Mouse (Mus musculus) heart, embryonic 15.5 days (tissue): ENCODE measurements around the gene Pde5a. TPM values are rescaled to one million over a fixed set of nuclear protein-coding genes. Genes with fewer than 3 reads are reported as not detected.

Source experiments
- ATAC-seq: fragments of 200-750 bp; cut with Nextera tagmentation; replicated peaks from 2 replicates; pipeline ENCODE4 v1.8.0; 2017; ENCODE audit warnings: low read depth, moderate TSS enrichment; ENCODE audit not compliant: insufficient number of reproducible peaks, insufficient read depth, low FRiP score
- H3K27ac ChIP-seq: fragments of 300-500 bp; sonication (generic); 2 replicates; pipeline ENCODE4 v1.5.1; 2015; ENCODE audit warnings: mild to moderate bottlenecking, inconsistent platforms
- H3K27me3 ChIP-seq: fragments of 300-500 bp; sonication (generic); 2 replicates; pipeline ENCODE4 v1.6.1; 2015; ENCODE audit warnings: inconsistent platforms
- H3K36me3 ChIP-seq: fragments of 300-500 bp; sonication (generic); 2 replicates; pipeline ENCODE4 v1.6.1; 2015; ENCODE audit warnings: mild to moderate bottlenecking, inconsistent platforms
- H3K4me1 ChIP-seq: fragments of 300-500 bp; sonication (generic); replicated peaks from 2 replicates; pipeline ENCODE4 v1.6.1; 2015; ENCODE audit warnings: inconsistent platforms
- H3K4me2 ChIP-seq: fragments of 300-500 bp; sonication (generic); 2 replicates; pipeline ENCODE4 v1.6.1; 2015; ENCODE audit warnings: inconsistent platforms, mild to moderate bottlenecking, moderate library complexity
- H3K4me3 ChIP-seq: fragments of 300-500 bp; sonication (generic); 2 replicates; pipeline ENCODE4 v1.5.1; 2015; ENCODE audit warnings: mild to moderate bottlenecking, inconsistent platforms
- H3K9ac ChIP-seq: fragments of 300-500 bp; sonication (generic); 2 replicates; pipeline ENCODE4 v1.6.1; 2015; ENCODE audit warnings: mild to moderate bottlenecking, inconsistent platforms
- H3K9me3 ChIP-seq: fragments of 300-500 bp; sonication (generic); replicated peaks from 2 replicates; pipeline ENCODE4 v1.6.1; 2016; ENCODE audit warnings: inconsistent platforms
- WGBS: fragments of 180-500 bp; shearing (Covaris S2); methylation state at CpG from one replicate; pipeline ENCODE4 v1.1.7; 2015; ENCODE audit warnings: mixed read lengths; 5-methylcytosine and 5-hydroxymethylcytosine counted together
- polyA plus RNA-seq: library from polyadenylated mRNA; unstranded; fragments of >200 nt; fragmentation: Nextera tagmentation; extraction: Ambion mirVana; gene quantifications from 2 replicates; pipeline ENCODE4 v1.2.1, GENCODE M21; 2015

Gene Pde5a
- polyA plus RNA-seq, 1 experiment from 2014 or later, result 2.6 TPM

DNA sequence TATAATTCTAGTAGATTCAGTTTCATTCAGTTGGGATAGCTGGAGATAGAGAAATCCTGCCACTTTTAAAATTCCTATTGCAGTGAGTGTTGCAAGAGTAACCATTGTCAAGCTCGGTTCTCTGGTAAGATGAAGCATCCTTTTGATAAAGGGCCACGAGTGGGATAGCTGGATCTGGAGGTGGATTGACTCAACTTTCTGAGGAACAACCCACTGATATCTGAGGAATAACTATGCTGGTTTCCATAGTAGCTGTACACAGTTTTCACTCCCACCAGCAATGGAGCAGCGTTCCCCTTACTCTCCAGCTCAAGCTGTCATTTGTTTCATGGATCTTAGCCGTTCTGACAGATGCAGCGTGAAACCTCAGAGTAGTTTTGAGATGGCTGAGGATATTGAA, 82.2 kb downstream of the Pde5a start:
- 77% methylated on average over 5 of the region's 5 CpGs for WGBS
- no peak for ATAC-seq
- no peak overlapping the region for H3K27ac ChIP-seq
- H3K36me3 ChIP-seq, result no peaks in the 10 kb centered on the region
- no peaks in the 10 kb centered on the region for H3K4me1 ChIP-seq
- no peak overlapping the region for H3K4me2 ChIP-seq
- no peaks in the 10 kb centered on the region for H3K9me3 ChIP-seq
- no peaks in the 10 kb centered on the region for H3K27me3 ChIP-seq
- H3K9ac ChIP-seq, result no peak overlapping the region
- H3K4me3 ChIP-seq, result no peak overlapping the region

DNA sequence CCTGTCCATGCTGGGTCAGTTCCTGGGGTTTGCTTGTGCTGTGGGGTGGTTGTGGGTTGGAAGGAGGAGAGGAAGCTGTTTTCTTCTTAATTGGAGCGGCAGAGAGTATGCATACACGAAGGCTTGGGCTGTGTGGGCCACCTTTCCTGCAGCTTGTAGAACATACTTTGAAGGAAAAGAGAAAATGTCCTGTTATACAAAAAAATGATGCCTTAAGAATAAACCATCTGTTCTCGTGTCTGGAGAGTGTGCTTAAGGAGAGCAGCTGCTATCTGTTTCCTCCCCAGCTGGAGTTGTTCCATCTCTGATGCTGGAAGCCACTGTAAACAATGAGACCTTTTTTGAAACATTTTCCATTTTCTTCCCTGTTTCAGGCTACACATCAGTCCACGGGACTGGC, 85.8 kb downstream of the Pde5a start:
- no peak for ATAC-seq
- 48% methylated on average over 4 of the region's 4 CpGs for WGBS

DNA sequence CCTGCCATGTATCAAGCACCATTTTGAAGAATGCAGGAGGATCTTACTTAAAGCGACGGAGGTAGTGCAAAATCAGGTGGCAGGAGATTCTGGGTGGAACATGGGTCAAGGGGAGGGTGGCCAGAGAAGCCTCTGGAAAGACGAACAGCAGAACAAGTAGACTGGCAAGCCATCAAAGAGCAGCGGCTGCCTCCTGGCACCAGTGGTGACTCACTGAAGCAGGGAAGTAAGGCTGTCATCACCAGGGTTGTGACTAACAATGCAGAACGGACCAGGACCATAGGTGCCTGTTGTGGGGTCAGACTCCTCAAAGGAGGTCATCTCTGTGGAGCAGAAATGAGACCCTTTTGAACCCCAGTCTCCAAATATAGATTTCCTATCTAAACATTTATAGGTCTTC, 89.5 kb downstream of the Pde5a start:
- 31% methylated on average over 5 of the region's 5 CpGs for WGBS
- peaks cover 5% of the 10 kb centered on the region; the same call in 1 of the 2 replicates for H3K4me1 ChIP-seq
- H3K4me2 ChIP-seq, result no peak overlapping the region
- no peak for ATAC-seq
- no peaks in the 10 kb centered on the region for H3K9me3 ChIP-seq
- H3K9ac ChIP-seq, result no peak overlapping the region
- H3K4me3 ChIP-seq, result no peak overlapping the region
- no peaks in the 10 kb centered on the region for H3K27me3 ChIP-seq
- no peak overlapping the region for H3K27ac ChIP-seq
- no peaks in the 10 kb centered on the region for H3K36me3 ChIP-seq

More for the DNA sequence above, 85.8 kb downstream of the Pde5a start:
- Histone ChIP-seq H3K36me3 (no peaks in the 10 kb centered on the region), H3K9me3 (no peaks in the 10 kb centered on the region), H3K9ac (no peak overlapping the region), H3K27me3 (no peaks in the 10 kb centered on the region), H3K27ac (peak overlapping the region; percentile 17; the same call in 1 of the 2 replicates), H3K4me3 (no peak overlapping the region), H3K4me1 (peaks cover 5% of the 10 kb centered on the region; the same call in 1 of the 2 replicates), H3K4me2 (no peak overlapping the region)

DNA sequence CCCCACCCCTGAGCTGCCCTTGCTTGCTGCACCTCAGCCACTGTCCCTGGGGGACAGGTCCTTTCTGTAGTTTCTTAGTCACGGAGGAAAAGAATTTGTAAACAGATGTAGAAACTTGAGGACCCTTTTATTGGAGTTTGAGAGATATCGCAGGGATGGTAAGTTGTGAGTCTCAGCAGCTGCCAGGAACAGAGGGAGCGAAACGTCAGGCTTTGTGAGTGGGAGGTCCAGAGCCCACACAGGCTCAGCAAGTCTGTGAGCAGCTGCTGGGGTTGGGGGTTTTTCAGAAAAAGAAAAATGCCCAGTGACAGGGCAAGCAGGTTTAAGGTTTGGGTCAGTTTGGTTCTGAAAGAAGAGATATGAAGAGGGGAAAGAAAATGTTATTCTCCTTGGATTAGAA, 92.0 kb downstream of the Pde5a start:
- ATAC-seq, result no peak

DNA sequence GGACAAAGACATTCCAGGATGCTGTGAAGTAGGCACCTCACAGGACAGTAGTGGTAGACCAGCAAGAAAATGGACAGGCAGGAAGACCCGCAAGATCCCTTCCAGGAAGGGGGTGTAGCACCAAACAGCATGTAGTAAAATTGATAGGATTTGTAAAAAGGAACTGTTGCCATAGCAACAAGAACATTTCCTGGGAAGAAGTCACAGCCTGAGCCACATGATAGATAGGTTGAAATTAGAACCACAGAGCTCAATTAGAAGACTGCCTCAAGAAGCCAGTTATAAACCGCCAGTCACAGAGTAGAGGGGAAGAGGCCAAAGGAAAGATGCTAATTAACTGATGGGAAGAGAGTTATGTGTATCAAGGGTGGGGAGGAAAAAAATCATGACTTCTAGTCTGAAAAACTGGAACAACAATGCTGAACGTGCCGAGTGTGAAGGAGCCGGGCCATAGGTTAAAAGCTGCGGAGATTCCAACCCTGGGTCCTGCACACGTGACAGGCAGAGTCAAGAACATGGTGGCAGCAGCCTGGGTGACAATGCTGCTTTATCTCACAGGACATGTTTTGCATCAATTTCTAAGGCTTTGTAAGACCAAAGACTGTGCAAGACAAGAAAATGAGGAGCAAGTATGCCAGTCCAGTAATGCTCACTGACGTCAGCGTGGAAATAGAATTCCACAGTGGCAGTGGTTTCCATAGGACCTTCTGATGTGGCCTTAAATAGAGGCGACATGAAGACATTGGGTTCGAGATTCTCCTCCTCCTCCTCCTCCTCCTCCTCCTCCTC, 99.7 kb downstream of the Pde5a start:
- no peak overlapping the region for H3K9ac ChIP-seq
- H3K4me2 ChIP-seq, result no peak overlapping the region
- H3K36me3 ChIP-seq, result no peaks in the 10 kb centered on the region
- no peaks in the 10 kb centered on the region for H3K4me1 ChIP-seq
- H3K9me3 ChIP-seq, result no peaks in the 10 kb centered on the region
- H3K27ac ChIP-seq, result no peak overlapping the region
- H3K27me3 ChIP-seq, result no peaks in the 10 kb centered on the region
- 89% methylated on average over 11 of the region's 11 CpGs for WGBS
- no peak for ATAC-seq
- no peak overlapping the region for H3K4me3 ChIP-seq

More for the DNA sequence above, 92.0 kb downstream of the Pde5a start:
- H3K9me3 ChIP-seq, result no peaks in the 10 kb centered on the region
- H3K4me2 ChIP-seq, result no peak overlapping the region
- no peaks in the 10 kb centered on the region for H3K27me3 ChIP-seq
- no peak overlapping the region for H3K27ac ChIP-seq
- H3K4me1 ChIP-seq, result peaks cover 5% of the 10 kb centered on the region; the same call in 1 of the 2 replicates
- no peak overlapping the region for H3K9ac ChIP-seq
- no peaks in the 10 kb centered on the region for H3K36me3 ChIP-seq
- H3K4me3 ChIP-seq, result no peak overlapping the region
- 50% methylated on average over 4 of the region's 4 CpGs for WGBS

DNA sequence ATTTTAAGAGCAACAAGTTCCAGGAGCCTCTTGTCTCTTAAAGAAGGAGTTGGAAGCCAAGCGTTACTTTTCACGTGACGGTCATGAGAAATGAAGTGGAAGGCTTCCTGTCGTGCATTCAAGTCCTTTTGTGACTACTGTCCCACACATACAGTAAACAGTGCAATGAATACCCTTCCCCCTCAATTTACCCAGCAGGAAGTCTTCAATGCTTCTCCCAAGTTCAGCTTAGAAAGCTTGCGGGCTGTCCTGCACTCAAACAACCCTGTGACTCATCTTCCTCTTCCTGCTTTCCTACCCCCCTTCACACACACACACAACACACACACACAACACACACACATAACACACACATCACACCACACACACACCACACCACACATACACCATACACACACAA, 105.8 kb downstream of the Pde5a start:
- Histone ChIP-seq H3K9ac (no peak overlapping the region), H3K27ac (no peak overlapping the region), H3K4me1 (0 out of 2 replicates have a peak, but pooled peaks cover 4% of the 10 kb centered on the region), H3K4me3 (no peak overlapping the region), H3K9me3 (no peaks in the 10 kb centered on the region), H3K4me2 (no peak overlapping the region), H3K36me3 (no peaks in the 10 kb centered on the region), H3K27me3 (no peaks in the 10 kb centered on the region)
- WGBS, result 67% methylated on average over 5 of the region's 5 CpGs
- ATAC-seq, result no peak

DNA sequence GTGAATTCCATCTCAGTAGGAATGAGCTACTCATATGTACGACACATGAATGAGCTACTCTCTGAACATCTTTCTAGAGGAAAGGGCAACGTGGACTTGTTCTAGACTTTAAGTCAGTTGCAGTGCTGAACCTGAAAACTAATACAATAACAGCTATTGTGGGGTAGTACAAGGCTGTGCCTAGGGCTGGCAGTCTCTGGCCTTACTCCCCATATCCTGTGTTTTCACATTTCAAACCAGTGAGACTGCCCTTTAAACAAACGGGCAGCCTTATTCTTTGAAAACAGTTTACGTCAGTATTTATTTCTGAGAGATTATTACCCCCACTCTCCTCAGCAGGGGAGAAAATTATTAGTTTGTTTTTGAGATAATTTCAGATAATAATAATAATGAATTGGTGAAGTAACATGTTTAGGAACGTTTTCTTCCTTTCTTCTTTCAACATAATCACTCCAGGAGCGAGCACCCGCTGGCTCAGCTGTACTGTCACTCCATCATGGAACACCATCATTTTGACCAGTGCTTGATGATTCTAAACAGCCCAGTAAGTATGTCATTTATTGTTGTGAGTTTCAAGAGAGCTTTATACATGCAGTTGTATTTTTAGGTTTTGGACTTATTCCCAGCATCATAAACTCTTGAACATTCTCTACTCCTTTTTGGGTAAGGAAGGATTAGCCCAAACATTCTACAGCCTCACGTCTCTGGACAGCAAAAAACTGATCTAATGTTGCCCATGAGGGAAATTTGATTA, 106.5 kb downstream of the Pde5a start:
- H3K4me3 ChIP-seq, result no peak overlapping the region
- no peaks in the 10 kb centered on the region for H3K36me3 ChIP-seq
- no peaks in the 10 kb centered on the region for H3K9me3 ChIP-seq
- no peak for ATAC-seq
- H3K4me2 ChIP-seq, result no peak overlapping the region
- H3K27ac ChIP-seq, result no peak overlapping the region; the same call in 1 of the 2 replicates
- 63% methylated on average over 8 of the region's 8 CpGs for WGBS
- 0 out of 2 replicates have a peak, but pooled peaks cover 4% of the 10 kb centered on the region for H3K4me1 ChIP-seq
- H3K9ac ChIP-seq, result no peak overlapping the region
- H3K27me3 ChIP-seq, result no peaks in the 10 kb centered on the region

DNA sequence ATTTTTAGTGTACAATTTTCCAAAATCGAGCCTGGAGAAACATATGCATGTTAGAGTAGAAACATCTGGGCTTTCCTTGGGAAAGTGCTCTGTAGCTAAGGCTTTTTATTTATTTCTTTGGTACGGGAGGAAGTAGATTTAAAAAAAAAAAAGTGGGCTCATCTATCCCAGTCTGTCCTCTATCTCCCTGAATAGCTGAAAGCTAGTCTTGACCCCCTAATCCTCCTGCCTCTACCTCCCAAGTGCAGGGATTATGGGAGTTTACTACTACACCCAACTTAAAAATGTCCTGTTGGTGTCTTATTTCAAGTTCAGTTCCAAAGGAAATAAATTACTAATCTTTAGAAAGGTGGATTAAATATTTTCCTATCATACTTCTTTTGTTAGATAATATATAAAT, 108.9 kb downstream of the Pde5a start:
- Histone ChIP-seq H3K4me2 (no peak overlapping the region), H3K4me1 (0 out of 2 replicates have a peak, but pooled peaks cover 4% of the 10 kb centered on the region), H3K9ac (no peak overlapping the region), H3K9me3 (no peaks in the 10 kb centered on the region), H3K4me3 (no peak overlapping the region), H3K27ac (no peak overlapping the region), H3K36me3 (no peaks in the 10 kb centered on the region), H3K27me3 (no peaks in the 10 kb centered on the region)
- WGBS, result 68% methylated on average over 2 of the region's 2 CpGs
- ATAC-seq, result no peak

DNA sequence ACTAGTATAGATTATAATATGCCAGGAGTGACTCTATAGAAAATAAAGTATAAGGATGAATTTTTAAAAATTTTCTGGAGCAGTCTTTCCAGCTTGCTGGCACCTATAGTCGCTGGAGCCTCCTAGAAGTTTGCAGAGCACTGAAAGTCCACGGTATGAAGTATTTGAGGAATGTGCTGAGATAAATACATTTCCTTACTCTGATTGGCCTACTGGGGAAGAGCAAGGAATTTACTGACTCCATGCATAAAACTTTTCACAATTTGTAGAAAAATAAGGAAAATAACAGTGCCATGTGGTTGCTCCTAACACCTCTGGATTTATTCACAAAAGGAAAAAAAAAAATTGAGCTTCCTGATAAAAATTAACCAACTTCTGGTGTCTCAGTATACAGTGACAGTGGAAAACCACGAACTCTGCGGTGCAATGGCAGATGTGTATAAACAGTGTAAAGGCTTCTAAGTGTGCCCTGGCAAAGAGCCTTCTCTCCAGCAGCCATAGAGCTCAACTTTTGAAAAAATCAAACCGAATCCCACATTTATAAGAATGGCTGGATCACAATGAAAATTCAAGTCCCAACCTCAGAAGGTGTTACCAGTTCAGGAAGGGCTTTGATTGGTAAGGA, 119.8 kb downstream of the Pde5a start:
- no peak for ATAC-seq
- no peak overlapping the region for H3K27ac ChIP-seq
- peaks cover 7% of the 10 kb centered on the region; the same call in 1 of the 2 replicates for H3K36me3 ChIP-seq
- H3K27me3 ChIP-seq, result no peaks in the 10 kb centered on the region
- H3K9ac ChIP-seq, result no peak overlapping the region
- H3K4me3 ChIP-seq, result no peak overlapping the region
- 45% methylated on average over 5 of the region's 5 CpGs for WGBS
- H3K9me3 ChIP-seq, result peaks cover 3% of the 10 kb centered on the region; the same call in 1 of the 2 replicates
- peaks cover 5% of the 10 kb centered on the region; the same call in 1 of the 2 replicates for H3K4me1 ChIP-seq
- H3K4me2 ChIP-seq, result no peak overlapping the region

DNA sequence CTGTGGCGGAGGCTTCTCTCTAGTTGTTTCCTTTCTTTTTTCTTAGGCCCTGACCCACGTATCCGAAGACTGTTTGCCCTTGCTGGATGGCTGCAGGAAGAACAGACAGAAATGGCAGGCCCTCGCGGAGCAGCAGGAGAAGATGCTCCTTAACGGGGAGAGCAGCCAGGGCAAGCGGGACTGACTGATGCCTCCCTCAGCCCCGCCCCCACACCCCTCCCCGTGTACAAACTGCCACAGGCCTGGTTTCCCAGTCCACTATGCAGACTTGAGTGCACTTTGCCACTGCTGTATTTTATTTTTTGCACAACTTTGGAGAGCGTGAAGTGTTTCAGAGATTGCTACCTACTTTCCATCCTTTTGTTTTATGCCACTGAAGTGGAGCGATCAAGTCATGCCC, 126.4 kb downstream of the Pde5a start:
- no peaks in the 10 kb centered on the region for H3K27me3 ChIP-seq
- no peaks in the 10 kb centered on the region for H3K9me3 ChIP-seq
- peaks cover 3% of the 10 kb centered on the region; the same call in 1 of the 2 replicates for H3K4me1 ChIP-seq
- H3K27ac ChIP-seq, result no peak overlapping the region
- ATAC-seq, result no peak
- 43% methylated on average over 11 of the region's 11 CpGs for WGBS
- H3K4me3 ChIP-seq, result no peak overlapping the region
- peak overlapping the region; percentile 25; the same call in 1 of the 2 replicates for H3K4me2 ChIP-seq
- no peak overlapping the region for H3K9ac ChIP-seq
- no peaks in the 10 kb centered on the region for H3K36me3 ChIP-seq

DNA sequence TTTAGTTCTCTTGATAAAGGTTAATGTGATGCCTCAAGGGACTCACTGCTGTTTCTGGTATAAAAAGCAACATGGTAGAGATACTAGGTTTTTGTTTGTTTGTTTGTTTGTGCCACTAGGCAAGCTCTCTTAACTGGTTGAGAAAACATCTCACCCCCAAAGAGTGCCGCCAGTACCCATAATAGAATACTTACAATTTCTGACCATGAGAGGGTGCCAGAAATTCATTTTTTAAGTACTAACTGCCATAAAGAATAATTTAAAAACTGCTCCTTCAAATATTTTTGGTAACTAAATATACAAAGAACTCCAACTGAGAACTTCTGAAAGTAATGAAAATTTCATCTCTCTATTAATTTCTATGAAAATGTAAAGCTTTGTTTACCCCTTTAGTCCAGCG, 131.1 kb downstream of the Pde5a start:
- Histone ChIP-seq H3K27ac (no peak overlapping the region), H3K36me3 (no peaks in the 10 kb centered on the region), H3K4me1 (peaks cover 3% of the 10 kb centered on the region; the same call in 1 of the 2 replicates), H3K27me3 (no peaks in the 10 kb centered on the region), H3K9ac (no peak overlapping the region), H3K9me3 (no peaks in the 10 kb centered on the region), H3K4me2 (no peak overlapping the region), H3K4me3 (no peak overlapping the region)
- ATAC-seq, result no peak
- 75% methylated on average over 2 of the region's 2 CpGs for WGBS
